Mouse (Mus musculus) gastrocnemius, postnatal 4 days (tissue): ENCODE data around the gene Grm7. TPM values are rescaled to one million over a fixed set of nuclear protein-coding genes. Genes with fewer than 3 reads are reported as not detected.

Experiments used
- DNase-seq, 2 experiments: peaks; one replicate each; pipeline ENCODE4 v3.0.0; 2021 to 2022; ENCODE audit warnings: low spot score in 2 of 2, mixed read lengths in 2 of 2
- total RNA-seq, 2 experiments: library from RNA; stranded (reverse); gene quantifications; 2 replicates each; pipeline ENCODE4 v1.2.3; 2021

Grm7 gene
- total RNA-seq, 2 experiments from 2014 or later: 0.10 to 0.17 TPM

- DNase-seq: no peak
These were observed 222.9 kb downstream of the Grm7 start for GRCm38 (mm10) chr6:110868311-110868710.

- no peak for DNase-seq
These were observed 336.6 kb downstream of the Grm7 start for GRCm38 (mm10) chr6:110982013-110982412.

- no peak for DNase-seq
These were observed 393.7 kb downstream of the Grm7 start for GRCm38 (mm10) chr6:111039099-111039498.

DNA sequence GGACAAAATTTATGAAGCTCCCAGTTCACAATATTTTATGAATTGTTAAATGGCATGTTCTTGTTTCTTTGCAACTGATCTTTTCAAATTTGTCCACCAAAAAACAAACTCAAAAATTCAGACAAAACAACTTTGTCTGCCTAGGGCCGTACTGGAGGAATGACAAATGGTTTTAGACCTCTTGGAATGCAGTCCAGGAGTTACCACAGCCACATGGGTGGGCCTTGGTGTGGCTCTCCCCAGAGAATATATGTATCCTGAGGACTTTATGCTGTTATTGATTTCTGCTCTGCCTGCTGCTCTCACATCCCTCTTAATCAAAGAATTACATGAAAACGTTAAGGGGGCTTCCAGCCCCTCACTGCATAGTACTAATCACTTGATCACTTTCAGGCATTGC lies 400.5 kb downstream of the Grm7 start:
- no peak for DNase-seq

- no peak for DNase-seq
These were observed 403.9 kb downstream of the Grm7 start for GRCm38 (mm10) chr6:111049247-111049646.

- no peak for DNase-seq
These were observed 408.9 kb downstream of the Grm7 start for GRCm38 (mm10) chr6:111054001-111054975.

- DNase-seq: no peak
These were observed 412.4 kb downstream of the Grm7 start for GRCm38 (mm10) chr6:111057798-111058197.

- no peak for DNase-seq
These were observed 414.6 kb downstream of the Grm7 start for GRCm38 (mm10) chr6:111060004-111060403.

DNA sequence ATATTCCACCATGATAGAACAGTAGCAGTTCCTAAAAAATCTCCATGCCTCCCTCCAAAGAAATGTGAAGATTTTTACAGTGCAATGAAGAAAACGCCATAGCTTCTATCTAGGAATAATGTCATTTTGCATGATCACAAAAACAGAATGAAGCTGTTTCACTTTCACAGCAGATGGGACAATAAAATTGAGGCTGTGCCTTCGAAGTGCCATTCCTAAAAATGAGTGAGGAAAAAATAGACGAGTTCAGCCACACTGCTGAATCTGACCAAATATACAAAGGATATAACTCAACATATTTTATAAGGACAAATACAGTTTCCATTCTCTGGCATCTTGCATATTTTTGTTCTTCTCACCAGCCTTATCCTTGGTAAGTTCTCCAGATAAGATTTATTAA lies 439.2 kb downstream of the Grm7 start:
- no peak for DNase-seq

GRCm38 (mm10) chr6:111094818-111095217 lies 449.4 kb downstream of the Grm7 start:
- no peak for DNase-seq

- DNase-seq: no peak
These were observed 460.1 kb downstream of the Grm7 start for GRCm38 (mm10) chr6:111105485-111105884.

DNA sequence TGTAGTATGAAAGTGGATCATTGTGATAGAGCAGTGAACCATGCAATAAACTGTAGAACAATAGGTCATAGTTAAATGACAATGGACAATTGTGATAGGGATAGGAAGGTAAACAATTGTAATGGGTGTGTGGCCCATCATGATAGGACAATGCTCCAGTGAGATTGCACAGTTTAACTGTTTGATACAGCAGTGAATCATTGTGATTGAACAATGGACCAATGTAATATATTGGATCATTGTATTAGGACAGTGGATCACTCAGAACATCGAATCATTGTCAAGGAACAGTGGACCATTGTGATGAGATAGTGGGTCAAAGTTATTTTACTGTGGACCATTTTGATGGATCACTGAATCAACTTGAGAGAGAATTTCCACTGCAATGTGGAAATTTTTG lies 515.7 kb downstream of the Grm7 start:
- DNase-seq: no peak

- no peak for DNase-seq
These were observed 550.0 kb downstream of the Grm7 start for GRCm38 (mm10) chr6:111195333-111195732.

- no peak for DNase-seq
These were observed 575.8 kb downstream of the Grm7 start for GRCm38 (mm10) chr6:111221083-111221729.

DNA sequence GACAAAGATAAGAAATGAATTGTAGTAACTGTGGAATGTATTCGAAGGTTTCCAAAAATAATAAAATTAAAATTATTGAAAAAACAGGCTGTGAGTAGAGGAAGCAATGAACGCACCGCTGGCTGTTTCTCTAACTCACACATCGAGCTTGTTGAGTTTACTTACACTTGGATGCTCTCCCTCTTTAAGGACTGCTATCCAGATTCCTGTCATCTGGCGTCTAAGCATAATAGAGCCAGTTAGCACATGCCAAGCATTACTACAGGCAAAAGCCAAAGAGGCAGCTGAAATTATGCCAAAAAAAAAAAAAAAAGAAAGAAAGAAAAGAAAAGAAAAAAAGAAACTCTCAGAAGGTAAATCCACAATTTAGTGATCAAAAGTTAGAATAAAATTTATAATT lies 609.8 kb downstream of the Grm7 start:
- DNase-seq: no peak

DNA sequence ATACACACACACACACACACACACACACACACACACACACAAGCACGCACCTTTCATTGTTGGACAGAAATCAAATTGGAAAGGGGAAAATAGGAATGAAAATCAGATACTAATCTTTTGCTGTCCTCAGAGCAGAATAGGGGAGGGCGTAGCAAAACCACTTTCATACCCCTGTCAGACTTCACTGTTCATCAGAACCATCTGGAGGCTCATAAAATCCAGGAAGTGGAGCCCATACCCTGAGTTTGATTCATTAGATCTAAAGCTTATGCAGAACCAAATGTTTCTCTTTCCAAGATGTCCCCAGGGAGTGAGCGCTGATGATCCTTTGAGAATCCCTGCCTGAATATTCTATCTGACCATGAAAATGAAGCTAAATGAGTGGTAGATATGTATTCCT lies 611.6 kb downstream of the Grm7 start:
- no peak for DNase-seq

GRCm38 (mm10) chr6:111258256-111258655 lies 612.9 kb downstream of the Grm7 start:
- DNase-seq: no peak

DNA sequence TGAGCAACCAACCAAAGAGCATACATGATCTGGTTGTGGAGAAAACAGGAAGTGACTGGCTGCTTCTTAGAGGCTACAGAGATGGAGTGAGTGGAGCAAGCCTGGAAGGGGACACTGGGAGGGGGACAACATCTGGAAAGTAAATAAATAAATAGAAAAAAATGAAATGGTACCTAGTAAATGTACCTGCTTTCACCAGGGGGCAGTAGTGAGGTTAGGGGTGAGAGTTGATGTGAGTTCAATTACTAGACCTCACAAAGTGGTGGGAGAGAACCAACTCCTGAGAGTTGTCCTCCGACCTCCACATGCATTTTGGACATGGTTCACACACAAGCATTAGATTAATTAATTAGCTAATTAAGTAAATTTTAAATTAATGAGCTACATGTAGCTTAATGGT lies 615.8 kb downstream of the Grm7 start:
- DNase-seq: no peak

- DNase-seq: no peak
These were observed 631.3 kb downstream of the Grm7 start for GRCm38 (mm10) chr6:111276657-111277056.

- DNase-seq: no peak
These were observed 633.1 kb downstream of the Grm7 start for GRCm38 (mm10) chr6:111278516-111278915.

- DNase-seq: no peak
These were observed 648.2 kb downstream of the Grm7 start for GRCm38 (mm10) chr6:111293505-111294001.

DNA sequence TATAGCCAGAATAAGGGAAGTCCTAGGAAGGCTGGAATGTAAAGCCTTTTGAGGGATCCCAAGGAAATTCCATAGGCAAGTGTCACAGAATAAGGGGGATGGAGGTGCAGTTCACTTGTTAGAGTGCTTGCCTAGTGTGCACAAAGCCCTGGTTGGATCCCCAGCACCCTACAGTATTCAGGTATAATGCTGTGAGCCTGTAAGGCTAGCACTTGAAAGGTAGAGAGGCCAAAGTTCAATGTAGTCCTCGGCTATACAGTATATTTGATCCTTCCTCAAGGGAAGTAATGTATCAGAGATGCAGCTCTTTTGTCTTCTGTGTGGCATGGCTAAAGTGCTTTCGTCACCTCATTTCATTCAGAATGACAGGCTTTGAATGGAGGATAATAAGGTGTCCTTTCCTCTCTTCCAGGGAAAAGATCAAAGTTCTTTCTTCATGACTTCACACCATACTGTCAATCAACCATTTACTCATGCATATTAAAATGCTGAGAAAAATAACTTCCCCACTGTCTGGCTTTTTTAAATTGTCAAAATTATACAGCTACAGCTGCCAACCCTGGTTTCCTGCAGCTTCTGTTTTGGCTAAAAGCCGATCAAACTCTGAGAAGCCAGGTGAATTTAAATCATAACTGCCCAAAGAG lies 658.7 kb downstream of the Grm7 start:
- DNase-seq: no peak
